In genomic region chr16:17776828-17777227, GRCm38 (mm10) we compare ENCODE assay signal across 8 mouse cellular contexts. TPM values are rescaled to one million over a fixed set of nuclear protein-coding genes. Genes with fewer than 3 reads are reported as not detected.
DNase-seq lines count a peak whose midpoint lies in the region; ATAC-seq and TF ChIP-seq lines count a peak whose summit lies in the region.

No protein-coding gene starts in this region.

- H3K4me1 ChIP-seq in E14TG2a.4 (replicated peaks; ENCODE audit: low read depth, low read length), result peaks cover 18% of the 10 kb centered on the region

- TF ChIP-seq CTCF in E14TG2a.4 (conservative IDR thresholded peaks at IDR 0.05; ENCODE audit: low read length), result peak; percentile 95

- DNase-seq in adrenal gland, postnatal 14 days, result peak; percentile 44
- DNase-seq in adrenal gland, adult 18-20 months (ENCODE audit: low spot score in 2 of 2), result no peak
- peak; percentile 71 for DNase-seq in kidney, postnatal 10 days
- no peak for DNase-seq in kidney, adult 11 months
- DNase-seq in thymus, postnatal 36 days, result peak; percentile 26 to 32
- no peak for DNase-seq in urinary bladder, postnatal 36 days (ENCODE audit: low spot score in 2 of 2)

- no peaks in the 10 kb centered on the region for H3K27me3 ChIP-seq in E14TG2a.4 (ENCODE audit: insufficient read depth, low read length)

- H3K36me3 ChIP-seq in E14TG2a.4 (ENCODE audit: insufficient read depth, low read length), result peaks cover 78% of the 10 kb centered on the region

- ATAC-seq in hematopoietic stem cell, adult 5-6 weeks (replicated peaks in 1 of 2; ENCODE audit: insufficient read depth in 1 of 2, low FRiP score in 2 of 2, low TSS enrichment in 1 of 2, low read depth in 1 of 2, poor library complexity in 2 of 2, severe bottlenecking in 2 of 2), result peak; percentile 32 to 46; a peak in 1 of 4 replicates

- H3K9me3 ChIP-seq in E14TG2a.4 (ENCODE audit: low read length), result no peaks in the 10 kb centered on the region

- H3K4me3 ChIP-seq in E14TG2a.4 (replicated peaks; ENCODE audit: low read length), result no peak overlapping the region

RNA-seq across cellular contexts. Expression of gene Klhl22, which starts 17.4 kb away (rescaled TPM):
- total RNA-seq in adrenal gland, postnatal 14 days (2021), result 40.3 and 43.1 TPM in 2 replicates
- total RNA-seq in adrenal gland, adult 18-20 months (2021), result 10 to 100 TPM; 29.8 to 38.3 TPM
- 16.0 and 23.1 TPM in 2 replicates for total RNA-seq in hematopoietic stem cell, adult 5-6 weeks (2017)

RNA-seq across cellular contexts. Expression of gene Scarf2, which starts 20.3 kb away (rescaled TPM):
- total RNA-seq in adrenal gland, postnatal 14 days (2021), result 11.3 and 12.4 TPM in 2 replicates
- 10 to 100 TPM in 1 of 2 experiments, 1 to 10 TPM in 1; 9.5 to 11.7 TPM for total RNA-seq in adrenal gland, adult 18-20 months (2021)
- total RNA-seq in hematopoietic stem cell, adult 5-6 weeks (2017), result not detected in 2 replicates

RNA-seq across cellular contexts. Expression of gene Med15, which starts 44.1 kb away (rescaled TPM):
- total RNA-seq in adrenal gland, postnatal 14 days (2021), result 51.3 and 60.3 TPM in 2 replicates
- 10 to 100 TPM; 57.1 to 58.2 TPM for total RNA-seq in adrenal gland, adult 18-20 months (2021)
- 27.4 and 31.3 TPM in 2 replicates for total RNA-seq in hematopoietic stem cell, adult 5-6 weeks (2017)

RNA-seq across cellular contexts. Expression of gene B830017H08Rik, which starts 56.1 kb away (rescaled TPM):
- not detected in 2 replicates for total RNA-seq in adrenal gland, postnatal 14 days (2021)
- not detected for total RNA-seq in adrenal gland, adult 18-20 months (2021)
- not detected in 2 replicates for total RNA-seq in hematopoietic stem cell, adult 5-6 weeks (2017)

Comparison
In these comparisons a context has a peak if more than half of its experiments do, and no peak if none do; other contexts are left out.
1. DNase-seq: peak in adrenal gland, postnatal 14 days (single experiment), kidney, postnatal 10 days (single experiment) and thymus, postnatal 36 days (2 of 2); none in adrenal gland, adult 18-20 months (0 of 2), kidney, adult 11 months (single experiment) and urinary bladder, postnatal 36 days (0 of 2).
2. RNA of gene Scarf2, which starts 20.3 kb away (total RNA-seq): 9.5 to 11.7 TPM in adrenal gland, adult 18-20 months and 11.3 to 12.4 TPM in adrenal gland, postnatal 14 days; not detected in hematopoietic stem cell, adult 5-6 weeks; every median in the first group is over 10 times any median in the second.